Mouse (Mus musculus): Measurements from ENCODE around the gene Mtor. TPM values are rescaled to one million over a fixed set of nuclear protein-coding genes. Genes with fewer than 3 reads are reported as not detected.
A peak's percentile ranks its signal among the peaks of the same experiment; 100 is the strongest.

The Mtor gene
- total RNA-seq, 2 experiments from 2014 or later: 84.3 to 87.9 TPM

- DNase-seq (ENCODE audit: low spot score in 2 of 2): no peak
These were observed 12.6 kb upstream of the Mtor start for GRCm38 (mm10) chr4:148435657-148436330.

DNA sequence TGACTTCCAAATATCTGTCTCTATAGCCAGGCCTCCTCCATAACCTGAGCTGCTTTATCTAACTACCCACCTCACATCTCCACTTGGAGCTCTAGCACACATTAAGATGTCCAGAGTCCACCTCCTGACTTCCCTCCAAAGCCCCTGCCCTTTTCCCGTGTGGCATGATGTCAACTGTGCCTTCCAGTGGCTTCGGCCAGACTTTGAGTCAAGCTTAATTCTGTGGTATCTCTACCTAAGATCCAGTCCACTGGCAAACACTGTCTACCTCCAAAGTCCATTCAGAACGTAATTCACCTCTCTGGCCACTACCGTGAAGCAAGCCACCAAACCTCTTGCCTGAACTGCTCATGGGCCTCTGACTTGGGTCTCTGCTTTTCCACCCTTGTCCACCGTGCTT is 6.5 kb upstream of the Mtor start:
- DNase-seq (ENCODE audit: low spot score in 2 of 2): no peak

GRCm38 (mm10) chr4:148442598-148442997 is 5.8 kb upstream of the Mtor start:
- no peak for DNase-seq (ENCODE audit: low spot score in 2 of 2)

- peak; percentile 88 to 90 for DNase-seq (ENCODE audit: low spot score in 2 of 2)
These were observed 4.0 kb upstream of the Mtor start, which contains the start of gene Ubiad1 for GRCm38 (mm10) chr4:148444250-148444967. TSS of gene Ubiad1 (minus strand) at chr4:148444771.

GRCm38 (mm10) chr4:148448853-148449245 is 438 bp downstream of the Mtor start:
- peak; percentile 59 to 62 for DNase-seq (ENCODE audit: low spot score in 2 of 2)

DNA sequence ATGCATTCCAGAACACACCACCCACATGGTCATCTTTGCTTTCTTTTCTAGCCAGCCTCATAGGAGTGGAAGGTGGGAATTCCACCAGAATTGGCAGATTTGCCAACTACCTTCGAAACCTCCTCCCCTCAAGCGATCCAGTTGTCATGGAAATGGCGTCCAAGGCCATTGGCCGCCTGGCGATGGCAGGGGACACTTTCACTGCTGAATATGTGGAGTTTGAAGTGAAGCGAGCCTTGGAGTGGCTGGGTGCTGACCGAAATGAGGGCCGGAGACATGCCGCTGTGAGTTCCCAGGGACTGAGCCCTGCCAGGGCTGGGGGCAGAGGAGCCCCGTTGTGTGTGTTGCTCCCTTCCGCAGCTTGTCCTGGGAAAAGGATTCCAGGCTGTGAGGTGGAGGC is 5.3 kb downstream of the Mtor start:
- DNase-seq (ENCODE audit: low spot score in 2 of 2): no peak

- no peak for DNase-seq (ENCODE audit: low spot score in 2 of 2)
These were observed 7.1 kb downstream of the Mtor start for GRCm38 (mm10) chr4:148455477-148456025.

DNA sequence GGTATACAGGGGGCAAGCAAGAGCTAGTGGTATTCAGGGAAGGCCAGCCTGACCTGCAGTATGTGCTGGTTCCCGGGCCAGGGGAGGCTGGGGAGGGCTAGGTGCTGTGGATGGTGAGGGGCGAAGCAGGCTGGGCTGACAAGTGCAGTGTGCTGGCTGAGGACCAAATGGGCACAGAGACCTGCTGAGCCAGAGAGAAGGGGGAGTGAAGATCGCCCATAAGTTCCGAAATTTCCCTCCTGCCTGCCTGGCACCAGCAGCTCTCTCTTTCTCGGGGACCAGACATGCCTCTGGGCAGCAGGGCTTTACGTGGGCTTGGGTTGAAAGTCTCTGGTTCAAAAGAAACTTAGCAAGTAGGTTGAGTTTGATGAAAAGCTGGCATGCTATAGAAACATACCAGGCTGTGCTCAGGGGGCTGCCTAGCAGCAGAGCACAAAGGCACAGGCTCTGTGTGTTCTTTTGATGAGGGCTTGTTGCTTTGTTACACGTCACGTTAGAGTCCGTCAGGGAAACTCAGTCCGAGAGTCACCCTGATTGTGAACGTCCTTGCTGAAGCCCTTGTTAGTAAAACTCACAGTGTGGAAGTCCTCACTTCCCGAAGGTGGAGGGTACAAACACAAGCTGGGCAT is 12.4 kb downstream of the Mtor start:
- DNase-seq (ENCODE audit: low spot score in 2 of 2): no peak

DNA sequence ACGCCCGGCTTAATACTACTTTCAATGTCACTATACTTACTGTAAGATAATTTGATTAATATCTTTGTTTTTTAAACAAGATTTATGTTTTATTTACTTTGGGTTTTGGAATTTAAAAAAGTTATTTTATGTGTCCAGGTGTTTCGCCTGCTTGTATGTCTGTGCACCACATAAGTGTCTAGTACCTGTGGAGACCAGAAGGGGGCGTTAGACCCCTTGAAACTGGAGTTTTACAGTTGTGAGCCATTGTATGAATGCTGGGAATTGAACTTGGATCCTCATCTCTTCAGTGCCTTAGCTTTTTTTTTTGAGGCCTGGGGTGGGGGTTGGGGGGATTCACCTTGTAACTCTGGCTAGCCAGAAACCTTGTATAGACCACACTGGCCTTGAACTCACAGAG is 13.4 kb downstream of the Mtor start:
- no peak for DNase-seq (ENCODE audit: low spot score in 2 of 2)

GRCm38 (mm10) chr4:148462717-148463116 is 14.3 kb downstream of the Mtor start:
- no peak for DNase-seq (ENCODE audit: low spot score in 2 of 2)

DNA sequence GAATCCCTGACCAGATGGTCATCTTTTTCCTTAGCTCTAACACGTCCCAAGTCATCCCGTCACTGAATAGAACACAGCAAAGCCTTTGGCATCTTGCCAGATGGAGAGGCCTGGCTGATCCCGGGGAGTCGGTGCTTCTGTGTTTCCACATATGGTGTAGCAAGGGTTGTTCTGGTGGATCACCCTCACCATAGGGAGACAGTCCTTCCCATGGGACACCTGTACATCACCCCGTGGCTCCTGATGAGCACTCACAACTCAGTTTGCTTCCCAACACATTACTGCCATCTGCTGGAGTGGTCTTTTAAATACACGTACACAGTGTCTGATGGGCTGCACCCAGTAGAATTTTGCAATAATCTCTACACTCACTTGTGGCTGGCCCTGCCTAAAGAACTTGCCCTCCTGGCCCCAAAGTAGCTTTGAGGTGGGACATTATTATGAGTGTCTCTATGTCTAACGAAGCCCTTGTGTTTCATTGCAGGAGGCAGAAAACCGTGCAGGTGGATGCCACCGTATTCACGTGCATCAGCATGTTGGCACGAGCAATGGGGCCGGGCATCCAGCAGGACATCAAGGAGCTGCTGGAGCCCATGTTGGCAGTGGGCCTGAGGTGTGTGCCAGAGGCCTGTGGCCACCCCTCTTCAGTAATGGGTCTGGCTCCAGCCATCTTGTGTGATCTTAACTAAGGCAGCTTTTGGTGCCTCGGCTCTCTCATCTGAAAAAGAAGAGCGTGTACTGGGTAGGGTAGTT is 15.0 kb downstream of the Mtor start:
- no peak for DNase-seq (ENCODE audit: low spot score in 2 of 2)

DNA sequence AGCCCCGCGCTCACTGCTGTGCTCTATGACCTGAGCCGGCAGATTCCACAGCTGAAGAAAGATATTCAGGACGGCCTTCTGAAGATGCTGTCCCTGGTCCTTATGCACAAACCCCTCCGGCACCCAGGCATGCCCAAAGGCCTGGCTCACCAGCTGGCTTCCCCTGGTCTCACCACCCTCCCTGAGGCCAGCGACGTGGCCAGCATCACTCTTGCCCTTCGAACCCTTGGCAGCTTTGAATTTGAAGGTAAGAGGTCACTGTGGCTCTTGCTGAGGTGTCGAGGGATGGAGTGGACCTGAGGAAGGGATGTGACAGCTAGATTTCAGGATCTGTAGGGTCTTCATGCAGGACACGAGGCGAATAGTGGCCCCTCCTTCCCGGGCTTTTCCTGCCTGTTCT is 15.9 kb downstream of the Mtor start:
- DNase-seq (ENCODE audit: low spot score in 2 of 2): no peak

- no peak for DNase-seq (ENCODE audit: low spot score in 2 of 2)
These were observed 16.5 kb downstream of the Mtor start for GRCm38 (mm10) chr4:148464869-148465268.

GRCm38 (mm10) chr4:148466511-148467079 is 18.2 kb downstream of the Mtor start:
- DNase-seq (ENCODE audit: low spot score in 2 of 2): peak in 1 of 2 experiments; percentile 36

DNA sequence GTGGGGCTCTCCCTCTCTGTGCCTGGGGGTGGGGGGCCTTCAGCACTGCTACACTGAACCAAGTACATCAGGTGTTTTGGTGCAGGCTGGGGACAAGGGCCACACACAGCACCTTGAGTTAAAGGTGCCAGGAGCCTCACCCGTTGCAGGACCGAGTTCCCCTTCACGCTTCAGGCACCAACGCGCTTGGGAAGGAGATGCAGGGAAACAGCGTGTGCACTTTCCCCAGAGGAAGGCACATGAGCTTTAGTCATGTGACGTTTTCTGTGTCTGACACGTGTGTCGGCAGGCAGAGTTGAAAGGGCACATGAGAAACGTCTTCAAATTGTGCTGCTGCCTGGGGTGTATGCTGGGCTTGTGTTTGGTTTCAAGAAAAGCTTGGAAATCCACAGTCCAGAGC is 20.0 kb downstream of the Mtor start:
- DNase-seq (ENCODE audit: low spot score in 2 of 2): no peak

DNA sequence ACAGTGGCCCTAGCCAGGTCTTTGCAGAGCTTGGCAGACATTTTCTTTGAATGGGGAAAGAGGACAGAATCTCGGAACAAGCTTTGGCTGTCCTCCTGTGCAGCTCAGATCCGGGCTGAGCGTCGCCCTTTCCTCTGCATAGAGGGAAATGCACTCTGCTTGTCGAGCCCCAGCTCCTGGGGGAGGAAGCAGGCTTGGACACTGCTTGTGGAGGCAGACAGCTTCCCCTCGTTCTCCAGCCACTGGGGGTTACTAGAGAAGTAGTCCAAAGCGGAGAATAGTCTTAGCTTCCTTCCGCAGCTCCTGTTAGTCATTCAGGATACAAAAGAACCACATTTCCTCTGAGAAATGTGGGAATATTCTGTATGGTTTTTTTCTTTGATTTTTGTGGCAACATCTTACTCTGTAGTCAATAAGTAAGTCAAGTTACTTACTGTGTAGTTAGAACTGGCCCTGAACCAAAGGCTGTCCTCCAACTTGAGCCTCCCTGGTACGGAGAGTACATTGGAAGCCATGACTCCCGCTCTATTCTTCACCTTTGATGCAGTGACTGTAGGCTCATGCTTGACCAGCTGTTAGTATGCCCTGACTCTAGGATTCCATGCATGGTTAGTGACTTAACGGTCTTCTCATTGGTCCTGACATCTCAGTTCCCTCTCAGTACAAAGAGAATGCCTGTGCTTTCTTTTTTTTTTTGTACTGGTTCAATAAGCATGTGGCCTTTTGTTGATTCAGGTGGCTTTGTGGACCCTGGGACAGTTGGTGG is 21.3 kb downstream of the Mtor start:
- no peak for DNase-seq (ENCODE audit: low spot score in 2 of 2)

- no peak for DNase-seq (ENCODE audit: low spot score in 2 of 2)
These were observed 23.0 kb downstream of the Mtor start for GRCm38 (mm10) chr4:148471363-148471806.

- no peak for DNase-seq (ENCODE audit: low spot score in 2 of 2)
These were observed 24.2 kb downstream of the Mtor start for GRCm38 (mm10) chr4:148472436-148473174.

DNA sequence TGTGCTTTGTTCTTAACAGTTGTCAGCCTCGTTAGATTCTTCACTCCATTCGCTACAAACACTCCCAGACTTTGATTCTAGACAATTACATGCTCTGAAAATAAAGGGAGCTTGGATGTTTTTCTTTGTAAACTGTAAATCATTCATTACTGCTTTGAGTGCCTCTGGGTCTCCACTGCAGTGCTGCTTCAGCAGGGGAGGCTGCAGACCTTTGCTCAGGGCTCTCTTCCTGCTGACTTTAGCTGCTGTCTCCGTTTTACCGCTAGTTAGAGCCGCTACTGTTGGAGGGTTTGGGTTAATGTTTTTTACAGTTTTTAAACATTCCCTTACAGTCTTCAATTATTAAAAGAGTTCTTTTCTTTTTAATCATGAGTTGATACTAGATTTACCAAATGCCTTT is 25.1 kb downstream of the Mtor start:
- DNase-seq (ENCODE audit: low spot score in 2 of 2): no peak
